Mouse (Mus musculus) spleen, postnatal 14 days (tissue): Measurements from ENCODE around the gene Hnrnpab.

ENCODE experiments used
- DNase-seq, 2 experiments: peaks; one replicate each; pipeline ENCODE4 v3.0.0; 2021 to 2022; ENCODE audit warnings: low spot score in 2 of 2

Hnrnpab gene

DNA sequence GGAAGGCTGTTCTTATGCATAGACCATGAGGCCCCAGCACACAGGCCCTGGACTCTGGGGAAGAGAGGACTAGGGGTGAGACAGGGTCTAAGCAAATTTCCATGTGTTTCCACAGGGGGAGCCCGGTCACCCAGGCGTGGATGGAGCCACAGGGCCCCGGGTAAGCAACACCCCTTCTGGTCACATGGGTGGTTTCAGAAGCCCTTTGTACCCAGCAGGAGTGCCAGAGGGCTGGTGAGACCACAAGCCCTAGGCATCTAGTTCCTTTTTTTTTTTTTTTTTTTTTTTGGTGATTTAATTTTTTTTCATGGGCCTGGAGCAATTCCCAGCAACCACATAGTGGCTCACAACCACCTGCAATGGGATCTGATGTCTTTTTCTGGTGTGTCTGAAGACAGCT, 41.6 kb downstream of the Hnrnpab start:
- no peak for DNase-seq

DNA sequence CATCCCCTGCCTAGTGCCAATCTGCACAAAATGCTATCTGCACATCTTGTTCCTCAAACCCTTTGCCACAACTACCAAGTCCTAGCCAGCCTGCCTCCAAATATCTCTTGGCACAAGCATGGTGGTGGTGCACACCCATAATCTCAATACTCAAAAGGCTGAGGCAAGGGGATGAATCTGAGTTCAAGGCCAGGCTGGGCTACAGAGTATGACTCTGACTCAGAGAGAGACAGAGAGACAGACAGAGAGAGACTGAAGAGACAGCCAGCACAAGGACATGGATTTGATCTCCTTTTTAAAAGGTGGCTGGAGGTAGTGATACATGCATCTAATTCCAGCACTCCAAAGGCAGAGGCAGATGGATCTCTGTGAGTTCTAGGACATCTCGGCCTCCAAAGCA, 43.4 kb downstream of the Hnrnpab start:
- no peak for DNase-seq

DNA sequence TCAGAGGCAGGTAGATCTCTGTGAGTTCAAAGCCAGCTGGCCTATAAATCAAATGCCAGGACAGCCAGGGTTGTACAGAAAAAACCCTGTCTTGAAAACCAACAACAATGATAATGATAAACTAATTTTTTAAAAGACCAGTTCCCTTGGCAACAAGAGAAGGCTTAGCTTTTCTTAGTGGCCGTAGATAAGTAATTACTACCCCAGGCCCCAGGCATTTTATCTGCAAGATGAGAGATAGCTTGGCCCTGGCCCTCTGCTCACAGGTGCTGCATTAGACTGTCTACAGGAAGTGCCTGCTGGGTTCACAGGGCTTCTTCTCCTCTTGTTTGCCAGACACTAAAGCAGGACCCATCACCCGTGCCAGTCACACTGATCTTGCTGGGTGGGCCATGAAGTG, 51.6 kb downstream of the Hnrnpab start:
- no peak for DNase-seq

DNA sequence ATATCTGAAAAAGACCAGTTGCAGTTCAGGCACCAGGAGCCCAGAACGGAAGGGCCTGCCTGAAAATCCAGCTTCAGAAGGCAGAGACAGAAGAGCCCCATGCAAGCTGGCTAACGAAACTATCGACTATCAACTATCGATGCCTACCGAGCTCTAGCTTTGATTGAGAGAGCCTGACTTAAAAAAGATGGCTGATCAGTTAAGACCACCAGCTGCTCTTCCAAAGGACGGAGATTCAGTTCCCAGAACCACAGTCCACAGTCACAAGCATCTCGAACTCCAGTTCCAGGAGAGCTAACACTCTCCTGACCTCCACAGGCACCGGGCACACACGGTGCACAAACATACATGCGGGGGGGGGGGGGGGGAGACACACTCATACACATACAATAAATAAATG, 52.1 kb downstream of the Hnrnpab start:
- DNase-seq, result no peak

DNA sequence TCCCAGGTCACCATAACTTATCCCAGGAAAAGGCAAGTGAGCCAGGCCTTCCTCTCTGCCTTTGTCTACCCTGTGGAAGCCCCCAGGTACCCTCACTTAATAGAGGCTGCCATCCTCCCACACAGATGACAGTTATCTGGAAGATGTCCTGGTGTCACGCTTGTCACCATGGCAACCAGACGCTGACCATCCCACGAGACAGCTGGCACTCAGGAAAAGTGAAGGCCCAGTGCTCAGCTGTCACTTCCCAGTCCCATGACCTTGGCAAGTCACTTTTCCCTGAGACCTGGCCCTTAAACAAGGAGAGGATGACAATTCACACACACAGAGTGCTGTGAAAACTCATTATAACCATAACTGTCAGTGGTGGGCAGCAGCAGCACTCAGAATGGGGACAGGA, 54.6 kb downstream of the Hnrnpab start:
- DNase-seq, result no peak

DNA sequence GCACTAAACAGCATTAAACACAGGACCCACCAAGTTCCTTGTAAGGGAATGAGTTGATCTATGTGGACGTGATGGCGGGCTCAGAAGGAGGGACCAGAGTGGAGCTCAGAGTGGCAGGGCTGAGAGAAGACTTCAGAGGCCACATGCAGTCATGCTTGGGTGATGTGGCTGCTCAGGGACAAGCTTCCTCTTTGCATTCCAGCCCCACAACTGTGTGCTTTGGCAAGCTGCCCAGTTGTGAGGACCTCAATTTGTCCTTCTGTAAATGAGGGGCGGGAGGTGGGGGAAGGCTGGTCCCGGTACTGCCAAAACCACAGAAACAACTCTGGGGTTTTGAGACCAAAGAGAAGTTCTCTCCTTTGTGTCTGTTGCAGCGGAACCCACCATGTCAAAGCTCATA, 55.4 kb downstream of the Hnrnpab start:
- DNase-seq, result peak in 1 of 2 experiments; percentile 9
